Mouse (Mus musculus): ENCODE results near the gene Tmprss4.

DNA sequence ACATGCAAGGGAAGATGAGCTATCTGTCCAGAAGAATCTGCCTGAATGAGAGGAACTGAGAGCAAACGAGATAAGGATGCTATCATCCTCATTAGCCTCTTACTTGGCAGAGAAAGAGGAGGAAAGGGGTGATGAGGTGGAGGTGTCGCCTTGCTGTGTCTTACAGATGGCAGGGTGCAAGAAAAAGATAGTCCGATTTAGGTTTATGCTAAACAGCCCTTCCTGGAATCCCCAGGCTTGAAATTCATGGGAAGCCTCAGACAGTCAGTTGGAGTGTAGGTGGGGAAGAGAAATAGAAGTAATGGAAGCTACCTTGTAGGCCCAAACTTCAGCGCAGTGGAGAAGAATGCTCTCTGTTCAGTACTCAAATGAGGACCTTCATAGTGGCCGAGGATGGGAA is 36.0 kb downstream of the Tmprss4 start:
- TF ChIP-seq CTCF (IDR thresholded peaks at IDR 0.05) = no peak
- TF ChIP-seq EP300 (IDR thresholded peaks at IDR 0.05) = no peak
